Mouse (Mus musculus) retina, postnatal 7 days (tissue): ENCODE measurements at regions not wholly inside any gene's neighbourhood (a gene's known extent, or its start where the extent isn't known, plus 50 kb on each side); places are given as distances from the start of the nearest gene placed in this dataset.
"Not testable (repeated sequence)": the region's sequence is repeated elsewhere in the genome, so short reads cannot be mapped to it uniquely, and the experiment has no call there.

Source experiments
- DNase-seq: peaks from one replicate; pipeline ENCODE4 v3.0.0-alpha.2; 2012; ENCODE audit warnings: low read depth, low spot score

DNA sequence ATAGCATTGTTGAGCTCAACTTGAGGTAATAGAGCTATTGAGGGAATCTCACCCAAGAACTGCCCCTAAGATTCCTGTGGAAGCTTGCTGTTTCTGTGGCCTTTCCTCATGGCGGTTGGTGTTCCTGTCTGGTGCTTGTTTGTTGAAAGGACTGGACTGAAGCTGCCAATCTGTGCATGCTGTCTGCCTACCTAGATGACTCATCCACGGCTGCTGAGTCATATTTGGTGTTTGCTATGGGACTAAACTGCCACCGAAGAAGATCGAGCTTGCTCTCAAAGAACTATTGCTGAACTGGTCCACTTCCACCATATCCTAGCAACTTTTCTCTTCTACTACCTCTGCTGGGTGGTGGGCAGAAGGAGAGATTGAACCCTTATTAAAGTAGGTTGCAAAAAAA lies 122.7 kb upstream of the Irx2 start:
- DNase-seq, result no peak

DNA sequence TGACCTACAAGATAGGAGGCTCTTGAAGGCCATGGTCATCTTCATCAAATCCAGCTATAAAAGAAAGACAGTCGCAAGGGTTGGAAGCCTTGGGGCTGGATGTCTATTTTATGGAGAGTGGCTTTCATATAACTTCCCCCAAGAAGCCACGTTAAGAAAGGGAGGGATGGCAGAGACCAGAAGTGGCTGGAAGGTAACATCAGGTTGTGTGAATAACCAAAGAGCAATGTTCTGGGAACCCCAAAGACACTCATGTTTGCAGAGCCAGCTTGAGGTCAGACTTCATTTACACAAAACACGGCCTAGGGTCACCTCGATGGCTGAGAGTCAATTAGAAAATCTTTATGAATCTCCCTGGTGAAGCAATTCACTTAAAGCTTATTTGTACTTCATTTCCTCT lies 90.0 kb upstream of the Irx2 start:
- no peak for DNase-seq

- DNase-seq, result no peak
These were observed 86.9 kb upstream of the Irx2 start for GRCm38 (mm10) chr13:72541706-72542105.

- no peak for DNase-seq
These were observed 70.7 kb upstream of the Irx2 start for GRCm38 (mm10) chr13:72557951-72558350.

DNA sequence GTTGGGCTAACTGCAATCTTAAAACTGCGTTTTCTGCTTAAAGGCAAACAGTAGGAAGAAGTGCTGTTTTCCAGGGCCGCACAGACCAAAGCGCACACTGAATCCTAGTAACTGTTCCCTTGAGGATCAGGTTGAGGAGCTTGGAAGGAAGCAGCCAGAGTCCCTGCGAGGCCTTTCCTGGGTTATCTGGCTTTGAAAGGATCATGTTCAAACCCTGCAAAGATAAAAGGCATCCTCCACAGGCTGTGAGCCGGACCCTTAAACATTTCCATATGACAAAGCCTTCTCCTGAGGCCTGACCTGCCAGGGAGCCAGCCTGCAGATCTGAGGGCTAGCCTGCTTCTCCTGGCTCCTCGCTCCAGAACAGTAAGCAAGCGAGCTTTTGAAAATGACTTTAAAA lies 56.7 kb upstream of the Irx2 start:
- no peak for DNase-seq

DNA sequence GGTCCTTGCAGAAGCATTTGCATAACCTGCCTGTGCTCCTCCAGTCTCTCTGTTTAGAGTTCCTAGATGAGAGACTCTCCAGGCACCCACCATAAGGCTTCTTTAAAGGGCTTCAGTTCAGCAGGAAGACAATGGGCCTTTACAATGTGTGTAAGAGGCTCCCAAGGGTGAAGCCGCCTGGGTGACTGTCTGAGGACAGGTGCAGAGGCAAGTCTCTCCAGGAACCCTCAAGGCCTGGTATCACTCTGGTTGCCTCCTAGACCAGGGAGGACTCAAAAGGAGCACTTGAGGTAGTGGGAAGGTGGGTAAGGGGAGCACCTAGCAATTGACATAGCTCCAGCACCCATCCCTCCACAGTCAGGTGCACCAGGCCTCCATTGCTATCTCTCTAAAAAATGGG lies 55.8 kb upstream of the Irx2 start:
- DNase-seq, result no peak

GRCm38 (mm10) chr13:72574126-72574525 lies 54.5 kb upstream of the Irx2 start:
- DNase-seq, result not testable (repeated sequence)

DNA sequence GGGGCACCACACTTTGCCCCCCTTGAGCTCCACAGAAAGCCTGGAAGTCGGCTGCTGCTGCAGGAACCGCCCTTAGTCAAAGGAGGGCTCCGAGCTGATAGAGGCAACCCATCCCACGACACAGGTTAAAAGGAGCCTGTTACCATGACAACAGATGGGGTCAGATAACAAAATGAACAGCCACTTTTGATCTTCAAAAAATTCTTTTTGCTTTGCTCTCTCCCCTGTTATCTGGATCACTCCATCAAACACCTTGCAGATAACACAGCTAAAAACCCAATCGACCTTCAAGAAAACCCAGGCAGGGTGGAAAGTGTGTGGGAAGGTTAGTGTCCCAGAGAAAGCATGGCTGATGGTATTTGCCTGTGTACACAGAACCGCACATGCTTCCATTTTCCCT lies 52.1 kb upstream of the Irx2 start:
- no peak for DNase-seq

DNA sequence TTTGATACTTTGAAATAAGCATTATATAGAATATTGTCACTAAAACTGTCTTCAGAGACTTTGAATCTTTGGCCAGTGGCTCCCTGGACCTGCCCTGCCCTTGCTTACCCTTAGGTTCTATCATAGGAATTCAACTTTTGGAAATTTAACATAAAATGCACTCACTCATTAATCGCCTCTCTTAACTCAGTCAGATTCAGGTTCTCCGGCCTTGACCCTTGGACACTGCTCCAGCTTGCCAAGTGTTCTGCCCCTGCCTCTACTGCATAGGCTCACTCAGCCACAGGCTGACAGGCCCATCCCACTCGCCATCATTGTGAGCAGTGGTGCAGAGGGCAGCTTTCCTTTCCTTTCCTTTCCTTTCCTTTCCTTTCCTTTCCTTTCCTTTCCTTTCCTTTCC lies 50.2 kb upstream of the Irx2 start:
- no peak for DNase-seq
